Mouse (Mus musculus): ENCODE data around the gene Ccdc33.

DNA sequence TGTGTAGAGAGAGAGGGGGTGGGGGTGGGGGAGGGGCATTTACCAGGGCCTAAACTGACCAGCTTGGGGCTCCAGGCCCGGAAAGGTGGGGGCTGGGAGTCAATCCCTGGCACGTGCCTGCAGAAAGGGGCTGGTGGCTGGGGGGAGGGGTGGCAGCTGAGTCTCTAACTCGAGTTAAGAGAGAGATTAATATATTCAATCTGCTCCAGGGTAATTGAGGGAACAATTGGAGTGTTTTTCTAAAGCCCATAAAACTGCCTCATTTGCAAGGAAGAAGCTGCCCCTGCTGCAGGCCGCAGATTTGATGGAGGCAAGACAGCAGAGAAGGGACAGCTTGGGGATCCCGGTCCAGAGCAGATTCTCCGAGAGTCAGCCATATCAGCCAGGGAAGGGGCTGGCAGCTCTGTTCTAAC lies 5.8 kb downstream of the Ccdc33 start:
- TF ChIP-seq TAL1 (conservative IDR thresholded peaks at IDR 0.05; ENCODE audit: low read depth, low read length) (no peak), CTCF (IDR thresholded peaks at IDR 0.05; ENCODE audit: low read depth, low read length) (no peak), POLR2AphosphoS5 (IDR thresholded peaks at IDR 0.05; ENCODE audit: insufficient replicate concordance, low read depth, low read length) (no peak)

Data from G1E (cell line).